Mouse (Mus musculus): ENCODE measurements around the gene Eif2a. TPM values are rescaled to one million over a fixed set of nuclear protein-coding genes. Genes with fewer than 3 reads are reported as not detected.

Gene Eif2a
- polyA plus RNA-seq, 1 experiment from 2014 or later: 56.5 TPM

GRCm38 (mm10) chr3:58523386-58523785 is 2.2 kb upstream of the Eif2a start:
- H3K4me1 ChIP-seq: peaks cover 19% of the 10 kb centered on the region; the same call in 1 of the 2 replicates
- no peak overlapping the region for H3K4me3 ChIP-seq
- ATAC-seq (ENCODE audit: insufficient number of reproducible peaks, insufficient read depth, low FRiP score, low TSS enrichment, low read depth): no peak
- H3K9ac ChIP-seq: no peak overlapping the region
- no peaks in the 10 kb centered on the region for H3K9me3 ChIP-seq
- H3K36me3 ChIP-seq: peaks cover 24% of the 10 kb centered on the region
- H3K27ac ChIP-seq: no peak overlapping the region
- 94% methylated on average over 3 of the region's 3 CpGs for WGBS
- no peaks in the 10 kb centered on the region for H3K27me3 ChIP-seq
- H3K4me2 ChIP-seq: peak overlapping the region; percentile 78; the same call in 1 of the 2 replicates

GRCm38 (mm10) chr3:58524246-58524645 is 1.4 kb upstream of the Eif2a start:
- peaks cover 24% of the 10 kb centered on the region for H3K36me3 ChIP-seq
- peak overlapping the region; percentile 98; the same call in 1 of the 2 replicates for H3K9ac ChIP-seq
- peak overlapping the region; percentile 78 for H3K4me2 ChIP-seq
- H3K27ac ChIP-seq: no peak overlapping the region
- peaks cover 19% of the 10 kb centered on the region; the same call in 1 of the 2 replicates for H3K4me1 ChIP-seq
- no peaks in the 10 kb centered on the region for H3K27me3 ChIP-seq
- peak overlapping the region; percentile 97 for H3K4me3 ChIP-seq
- H3K9me3 ChIP-seq: no peaks in the 10 kb centered on the region
- ATAC-seq (ENCODE audit: insufficient number of reproducible peaks, insufficient read depth, low FRiP score, low TSS enrichment, low read depth): no peak
- 58% methylated on average over 4 of the region's 4 CpGs for WGBS

DNA sequence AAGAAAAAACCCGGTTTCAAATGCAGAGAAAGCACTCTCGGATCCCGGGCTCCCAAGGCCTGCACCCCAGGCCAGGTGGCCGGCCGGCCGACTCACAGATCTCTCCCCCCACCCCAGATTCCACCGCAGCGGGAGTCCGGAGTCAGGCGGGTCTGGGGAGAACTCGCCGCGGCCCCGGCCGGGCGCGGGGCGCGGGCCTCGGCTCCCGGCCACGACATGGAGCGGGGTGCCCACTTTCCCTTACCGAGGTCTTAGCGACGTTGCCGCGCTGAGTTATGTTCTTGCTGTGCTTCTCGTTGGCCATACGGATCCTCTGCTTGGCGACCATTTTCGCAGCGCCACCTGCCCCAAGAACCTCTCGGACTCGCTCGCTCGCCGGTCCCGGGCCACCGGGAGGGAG is 455 bp upstream of the Eif2a start:
- no peaks in the 10 kb centered on the region for H3K27me3 ChIP-seq
- no peaks in the 10 kb centered on the region for H3K9me3 ChIP-seq
- H3K4me1 ChIP-seq: peaks cover 19% of the 10 kb centered on the region; the same call in 1 of the 2 replicates
- H3K4me3 ChIP-seq: peak overlapping the region; percentile 97
- H3K36me3 ChIP-seq: peaks cover 24% of the 10 kb centered on the region
- WGBS: 0% methylated on average over 40 of the region's 40 CpGs
- ATAC-seq (ENCODE audit: insufficient number of reproducible peaks, insufficient read depth, low FRiP score, low TSS enrichment, low read depth): no peak; the same call in 1 of the 2 replicates
- H3K27ac ChIP-seq: peak overlapping the region; percentile 92
- peak overlapping the region; percentile 98 for H3K9ac ChIP-seq
- H3K4me2 ChIP-seq: peak overlapping the region; percentile 78

GRCm38 (mm10) chr3:58526408-58526737 is 752 bp downstream of the Eif2a start:
- H3K27me3 ChIP-seq: no peaks in the 10 kb centered on the region
- H3K4me2 ChIP-seq: peak overlapping the region; percentile 78
- 0 out of 2 replicates have a peak overlapping the region, but pooled peaks have one; percentile 92 for H3K27ac ChIP-seq
- peaks cover 19% of the 10 kb centered on the region; the same call in 1 of the 2 replicates for H3K4me1 ChIP-seq
- H3K4me3 ChIP-seq: peak overlapping the region; percentile 97
- peaks cover 26% of the 10 kb centered on the region for H3K36me3 ChIP-seq
- H3K9ac ChIP-seq: peak overlapping the region; percentile 98
- H3K9me3 ChIP-seq: no peaks in the 10 kb centered on the region
- no peak for ATAC-seq (ENCODE audit: insufficient number of reproducible peaks, insufficient read depth, low FRiP score, low TSS enrichment, low read depth)
- WGBS: 5% methylated on average over 4 of the region's 4 CpGs

DNA sequence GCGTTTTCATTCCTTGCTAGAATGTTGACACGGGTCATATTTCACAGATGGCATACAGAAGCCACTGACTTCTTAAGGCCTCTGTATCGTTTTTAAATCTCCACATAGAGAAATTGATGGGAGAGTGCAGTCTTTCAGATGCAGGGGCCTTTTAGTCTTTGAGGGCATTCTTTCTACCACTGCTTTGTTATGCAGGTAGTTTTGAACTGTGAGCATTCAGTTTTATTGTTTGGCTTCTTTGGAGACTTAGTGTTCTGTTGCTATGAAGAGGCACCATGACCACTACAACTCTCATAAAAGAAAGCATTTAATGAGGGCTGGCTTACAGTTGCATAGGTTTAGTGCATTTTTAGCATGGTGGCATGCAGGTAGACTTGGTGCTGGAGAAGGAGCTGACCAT is 11.0 kb downstream of the Eif2a start:
- no peaks in the 10 kb centered on the region for H3K4me1 ChIP-seq
- no peak overlapping the region for H3K4me2 ChIP-seq
- H3K27ac ChIP-seq: no peak overlapping the region
- no peaks in the 10 kb centered on the region for H3K27me3 ChIP-seq
- peaks cover 64% of the 10 kb centered on the region for H3K36me3 ChIP-seq
- WGBS: 83% methylated on average over 3 of the region's 3 CpGs
- no peak overlapping the region for H3K4me3 ChIP-seq
- no peak overlapping the region for H3K9ac ChIP-seq
- no peak for ATAC-seq (ENCODE audit: insufficient number of reproducible peaks, insufficient read depth, low FRiP score, low TSS enrichment, low read depth)
- no peaks in the 10 kb centered on the region for H3K9me3 ChIP-seq

GRCm38 (mm10) chr3:58552001-58552811 is 26.6 kb downstream of the Eif2a start:
- no peaks in the 10 kb centered on the region for H3K9me3 ChIP-seq
- H3K27me3 ChIP-seq: no peaks in the 10 kb centered on the region
- H3K4me2 ChIP-seq: no peak overlapping the region
- no peak overlapping the region for H3K4me3 ChIP-seq
- no peak for ATAC-seq (ENCODE audit: insufficient number of reproducible peaks, insufficient read depth, low FRiP score, low TSS enrichment, low read depth)
- 83% methylated on average over 1 of the region's 1 CpGs for WGBS
- H3K9ac ChIP-seq: no peak overlapping the region
- H3K4me1 ChIP-seq: no peaks in the 10 kb centered on the region
- peaks cover 79% of the 10 kb centered on the region for H3K36me3 ChIP-seq
- H3K27ac ChIP-seq: no peak overlapping the region

DNA sequence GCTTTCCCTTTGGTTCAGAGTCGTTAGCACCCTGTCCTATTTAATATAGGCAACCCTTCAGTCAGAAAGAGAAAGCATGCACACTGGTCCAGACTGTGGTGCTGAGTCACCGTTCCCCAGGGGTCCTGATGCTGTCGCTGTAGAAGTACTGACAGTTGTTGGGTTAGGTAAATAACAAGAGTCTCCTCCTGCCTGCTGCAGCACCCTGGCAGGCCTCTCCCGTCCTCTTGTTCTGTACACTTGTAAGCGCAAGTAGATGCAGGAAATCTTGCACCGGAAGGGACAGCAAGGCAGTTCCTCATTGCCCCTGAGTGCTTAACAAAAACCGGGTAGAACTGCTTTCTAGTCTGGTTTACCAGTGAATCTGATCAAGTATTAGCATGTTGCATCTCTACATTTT is 31.0 kb downstream of the Eif2a start:
- no peak overlapping the region for H3K4me2 ChIP-seq

GRCm38 (mm10) chr3:58559887-58560286 is 34.3 kb downstream of the Eif2a start:
- WGBS: 38% methylated on average over 2 of the region's 2 CpGs
- H3K27ac ChIP-seq: no peak overlapping the region
- no peaks in the 10 kb centered on the region for H3K4me1 ChIP-seq
- H3K27me3 ChIP-seq: no peaks in the 10 kb centered on the region
- ATAC-seq (ENCODE audit: insufficient number of reproducible peaks, insufficient read depth, low FRiP score, low TSS enrichment, low read depth): no peak
- H3K4me3 ChIP-seq: no peak overlapping the region
- H3K4me2 ChIP-seq: no peak overlapping the region
- peaks cover 28% of the 10 kb centered on the region for H3K36me3 ChIP-seq
- H3K9me3 ChIP-seq: no peaks in the 10 kb centered on the region
- no peak overlapping the region for H3K9ac ChIP-seq

More for the DNA sequence above, 31.0 kb downstream of the Eif2a start:
- Histone ChIP-seq H3K4me1 (no peaks in the 10 kb centered on the region), H3K27ac (no peak overlapping the region), H3K4me3 (no peak overlapping the region), H3K9me3 (no peaks in the 10 kb centered on the region), H3K36me3 (peaks cover 57% of the 10 kb centered on the region), H3K9ac (no peak overlapping the region), H3K27me3 (no peaks in the 10 kb centered on the region)
- no peak for ATAC-seq (ENCODE audit: insufficient number of reproducible peaks, insufficient read depth, low FRiP score, low TSS enrichment, low read depth)
- 87% methylated on average over 7 of the region's 7 CpGs for WGBS

DNA sequence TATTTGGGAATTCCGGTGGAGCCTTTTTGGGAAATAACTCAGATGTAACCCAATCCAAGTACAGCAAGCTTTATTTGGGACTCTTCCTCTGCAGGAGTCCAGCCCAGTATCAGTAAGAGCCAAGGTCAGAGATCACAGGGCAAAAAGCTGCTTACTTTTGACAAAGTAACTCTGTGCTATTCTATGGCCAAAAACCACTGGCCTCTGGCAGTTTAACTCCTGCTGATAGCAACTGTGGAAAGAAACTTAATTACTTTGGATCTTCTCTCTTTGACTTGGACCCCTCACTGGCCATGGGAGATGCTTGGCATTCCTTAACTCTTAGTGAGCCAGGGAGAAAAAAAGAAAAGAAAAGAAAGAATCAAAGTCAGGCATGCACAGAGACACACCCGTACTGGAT is 35.8 kb downstream of the Eif2a start:
- 16% methylated on average over 2 of the region's 2 CpGs for WGBS
- H3K4me2 ChIP-seq: no peak overlapping the region
- H3K36me3 ChIP-seq: peaks cover 13% of the 10 kb centered on the region
- no peaks in the 10 kb centered on the region for H3K9me3 ChIP-seq
- no peak overlapping the region for H3K9ac ChIP-seq
- H3K4me1 ChIP-seq: no peaks in the 10 kb centered on the region
- no peak overlapping the region for H3K4me3 ChIP-seq
- H3K27ac ChIP-seq: no peak overlapping the region
- ATAC-seq (ENCODE audit: insufficient number of reproducible peaks, insufficient read depth, low FRiP score, low TSS enrichment, low read depth): no peak
- no peaks in the 10 kb centered on the region for H3K27me3 ChIP-seq

- no peaks in the 10 kb centered on the region for H3K36me3 ChIP-seq
- H3K4me3 ChIP-seq: no peak overlapping the region
- 82% methylated on average over 3 of the region's 3 CpGs for WGBS
- no peak overlapping the region for H3K27ac ChIP-seq
- no peaks in the 10 kb centered on the region for H3K9me3 ChIP-seq
- no peak overlapping the region for H3K4me2 ChIP-seq
- ATAC-seq (ENCODE audit: insufficient number of reproducible peaks, insufficient read depth, low FRiP score, low TSS enrichment, low read depth): no peak
- H3K4me1 ChIP-seq: no peaks in the 10 kb centered on the region
- H3K27me3 ChIP-seq: no peaks in the 10 kb centered on the region
- no peak overlapping the region for H3K9ac ChIP-seq
Measured at GRCm38 (mm10) chr3:58570821-58571220, 45.2 kb downstream of the Eif2a start.

GRCm38 (mm10) chr3:58576137-58577066 is 50.8 kb downstream of the Eif2a start, which contains the start of gene Selenot:
Selenot (plus strand) TSS chr3:58576636.
- H3K4me2 ChIP-seq: peak within 1 kb of the TSS; percentile 66
- no peaks in the 10 kb centered on the region for H3K9me3 ChIP-seq
- peak within 1 kb of the TSS; percentile 99 for H3K9ac ChIP-seq
- peaks cover 14% of the 10 kb centered on the region; the same call in 1 of the 2 replicates for H3K36me3 ChIP-seq
- peaks cover 11% of the 10 kb centered on the region for H3K4me1 ChIP-seq
- 1% methylated on average over 59 of the region's 59 CpGs for WGBS
- peak; percentile 91 for ATAC-seq (ENCODE audit: insufficient number of reproducible peaks, insufficient read depth, low FRiP score, low TSS enrichment, low read depth)
- H3K4me3 ChIP-seq: peak within 1 kb of the TSS; percentile 91
- H3K27ac ChIP-seq: peak within 1 kb of the TSS; percentile 100
- H3K27me3 ChIP-seq: no peaks in the 10 kb centered on the region

Measured in embryonic facial prominence, embryonic 13.5 days (tissue).